Mouse (Mus musculus): ENCODE measurements around the gene Gm17535.
"Not testable (repeated sequence)": the region's sequence is repeated elsewhere in the genome, so short reads cannot be mapped to it uniquely, and the experiment has no call there.

DNA sequence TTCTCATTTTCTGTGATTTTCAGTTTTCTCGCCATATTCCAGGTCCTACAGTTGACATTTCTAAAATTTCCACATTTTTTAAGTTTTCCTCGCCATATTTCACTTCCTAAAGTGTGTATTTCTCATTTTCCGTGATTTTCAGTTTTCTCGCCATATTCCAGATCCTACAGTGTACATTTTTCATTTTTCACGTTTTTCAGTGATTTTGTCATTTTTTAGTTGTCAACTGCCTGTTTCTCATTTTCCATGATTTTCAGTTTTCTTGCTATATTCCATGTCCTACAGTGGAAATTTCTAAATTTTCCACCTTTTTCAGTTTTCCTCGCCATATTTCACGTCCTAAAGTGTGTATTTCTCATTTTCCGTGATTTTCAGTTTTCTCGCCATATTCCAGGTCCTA is 27.1 kb upstream of the Gm17535 start:
- not testable (repeated sequence) for TF ChIP-seq CTCF (IDR thresholded peaks at IDR 0.05; ENCODE audit: control insufficient read depth, insufficient read depth, insufficient replicate concordance, low read depth, low read length); POLR2A (IDR thresholded peaks at IDR 0.05; ENCODE audit: control insufficient read depth, low read depth, low read length)
